Mouse (Mus musculus): Measurements from ENCODE around the gene Spindoc.

GRCm38 (mm10) chr19:7352809-7353495, 29.8 kb downstream of the Spindoc start:
- TF ChIP-seq CTCF (IDR thresholded peaks at IDR 0.05; ENCODE audit: extremely low read depth, insufficient read depth, insufficient read length, insufficient replicate concordance) (no peak), POLR2A (IDR thresholded peaks at IDR 0.05; ENCODE audit: low read depth, low read length) (no peak)

Data from spleen, adult 2 months (tissue).